ENCODE assay signal across 26 mouse cellular contexts in genomic region chr3:41502161-41502560, GRCm38 (mm10).
"Had no signal": no experiment of that assay in that cellular context is flagged by ENCODE, and none has a peak within 500 bp of the region (broad histone marks: within the 10 kb centered on the region; RNA-seq: fewer than 3 reads in every experiment).

No protein-coding gene starts in this region.

- H3K27me3 ChIP-seq: embryonic facial prominence, embryonic 12.5 days; embryonic facial prominence, embryonic 13.5 days; embryonic facial prominence, embryonic 15.5 days; forebrain, embryonic 12.5 days; forebrain, embryonic 13.5 days; forebrain, embryonic 15.5 days had no signal

- DNase-seq: cerebellum, adult 2 months; cerebellum, adult 8-10 months; cerebellum, adult 9-10 months; cerebellum, adult 9-11 months; cerebellum, postnatal 10 days; cerebellum, postnatal 14 days; cerebellum, postnatal 25 days; cerebellum, postnatal 36 days; embryo, embryonic 11 days; forebrain, postnatal 0 days; gastrocnemius, adult 2 months; gastrocnemius, postnatal 10 days; gastrocnemius, postnatal 14 days; gastrocnemius, postnatal 25 days; gastrocnemius, postnatal 36 days; heart, adult 18-20 months; heart, adult 2 months had no signal

- H3K27ac ChIP-seq: embryonic facial prominence, embryonic 10.5 days; embryonic facial prominence, embryonic 12.5 days; embryonic facial prominence, embryonic 13.5 days; embryonic facial prominence, embryonic 15.5 days; forebrain, embryonic 10.5 days; forebrain, embryonic 12.5 days; forebrain, embryonic 13.5 days; forebrain, embryonic 15.5 days; gastrocnemius, adult 2 months; heart, adult 2 months had no signal

- H3K4me3 ChIP-seq: embryonic facial prominence, embryonic 10.5 days; embryonic facial prominence, embryonic 12.5 days; embryonic facial prominence, embryonic 13.5 days; embryonic facial prominence, embryonic 15.5 days; erythroblast, embryonic 14.5 days; forebrain, embryonic 10.5 days; forebrain, embryonic 12.5 days; forebrain, embryonic 13.5 days; forebrain, embryonic 15.5 days; gastrocnemius, adult 2 months; heart, adult 2 months had no signal

- H3K36me3 ChIP-seq: embryonic facial prominence, embryonic 10.5 days; embryonic facial prominence, embryonic 12.5 days; embryonic facial prominence, embryonic 13.5 days; embryonic facial prominence, embryonic 15.5 days; forebrain, embryonic 10.5 days; forebrain, embryonic 12.5 days; forebrain, embryonic 15.5 days had no signal

- H3K4me1 ChIP-seq: embryonic facial prominence, embryonic 12.5 days; embryonic facial prominence, embryonic 13.5 days; embryonic facial prominence, embryonic 15.5 days; forebrain, embryonic 12.5 days; forebrain, embryonic 13.5 days; forebrain, embryonic 15.5 days had no signal

- H3K9me3 ChIP-seq: embryonic facial prominence, embryonic 10.5 days; embryonic facial prominence, embryonic 12.5 days; embryonic facial prominence, embryonic 13.5 days; embryonic facial prominence, embryonic 15.5 days; forebrain, embryonic 10.5 days; forebrain, embryonic 12.5 days; forebrain, embryonic 13.5 days; forebrain, embryonic 15.5 days had no signal
